Mouse (Mus musculus) liver, embryonic 14 days (tissue): Measurements from ENCODE around the gene Ccpg1os. TPM values are rescaled to one million over a fixed set of nuclear protein-coding genes. Genes with fewer than 3 reads are reported as not detected.

Experiments used
- polyA plus RNA-seq: library from polyadenylated mRNA; depleted of rRNA; stranded (reverse); fragments of >200 nt; gene quantifications from 2 replicates; pipeline ENCODE4 v1.2.3, GENCODE M21; 2012; rRNA removed

Gene Ccpg1os
- 2.0 and 2.3 TPM in 2 replicates for polyA plus RNA-seq

GRCm38 (mm10) chr9:72985250-72986220 is at the start of gene Ccpg1os, which contains the start of gene Ccpg1:
Gene Ccpg1os, minus strand, starts transcription at chr9:72985382.
Gene Ccpg1, plus strand, starts transcription at chr9:72985429.

GRCm38 (mm10) chr9:72958521-72959450 is 26.4 kb downstream of the Ccpg1os start, which contains the start of the genes Dyx1c1 and Gm44503:
Gene Dyx1c1, plus strand, starts transcription at chr9:72958785.
Gene Gm44503, plus strand, starts transcription at chr9:72958852.

Other genes with a start within 250 kb of the Ccpg1os start
- gene Prtg, start 178.5 kb downstream of the Ccpg1os start, polyA plus RNA-seq, result 0.03 and 0.07 TPM in 2 replicates
- gene Pygo1, start 59.7 kb downstream of the Ccpg1os start, polyA plus RNA-seq, result 0.08 and 0.11 TPM in 2 replicates
- gene Dyx1c1, start 26.6 kb downstream of the Ccpg1os start, polyA plus RNA-seq, result 0.11 and 0.12 TPM in 2 replicates
- not detected in 2 replicates for gene Gm44503, start 26.5 kb downstream of the Ccpg1os start, polyA plus RNA-seq
- 4.0 and 4.7 TPM in 2 replicates for gene Ccpg1, start within 50 bp of the Ccpg1os start, polyA plus RNA-seq
- gene Pigb, start 55.0 kb upstream of the Ccpg1os start, polyA plus RNA-seq, result 3.2 and 4.0 TPM in 2 replicates
- 2.6 and 3.3 TPM in 2 replicates for gene Rab27a, start 59.5 kb upstream of the Ccpg1os start, polyA plus RNA-seq
- 0.06 and 0.07 TPM in 2 replicates for gene Khdc3, start 116.5 kb upstream of the Ccpg1os start, polyA plus RNA-seq
- not detected in 2 replicates for gene Gm20509, start 117.1 kb upstream of the Ccpg1os start, polyA plus RNA-seq
- gene Rsl24d1, start 128.0 kb upstream of the Ccpg1os start, polyA plus RNA-seq, result 29.5 and 36.3 TPM in 2 replicates